Mouse (Mus musculus) E14TG2a.4 (cell line): Measurements from ENCODE around the gene Spin1.

Experiments used
- CTCF ChIP-seq: conservative IDR thresholded peaks from 2 replicates; pipeline ENCODE4 v1.5.1; 2014; ENCODE audit warnings: low read length
- NANOG ChIP-seq: IDR thresholded peaks from 2 replicates; pipeline ENCODE4 v1.6.1; 2014; ENCODE audit warnings: borderline replicate concordance, low read length, mixed read lengths
- POU5F1 ChIP-seq: IDR thresholded peaks from 2 replicates; pipeline ENCODE4 v1.6.1; 2014; ENCODE audit warnings: low read length, borderline replicate concordance

- no peak for TF ChIP-seq CTCF
- no peak for TF ChIP-seq NANOG
- no peak for TF ChIP-seq POU5F1
These were observed 516 bp downstream of the Spin1 start for GRCm38 (mm10) chr13:51101016-51101776.
